Mouse (Mus musculus): Measurements from ENCODE around the gene Samd15.
"Not testable (repeated sequence)": the region's sequence is repeated elsewhere in the genome, so short reads cannot be mapped to it uniquely, and the experiment has no call there.

The Samd15 gene

DNA sequence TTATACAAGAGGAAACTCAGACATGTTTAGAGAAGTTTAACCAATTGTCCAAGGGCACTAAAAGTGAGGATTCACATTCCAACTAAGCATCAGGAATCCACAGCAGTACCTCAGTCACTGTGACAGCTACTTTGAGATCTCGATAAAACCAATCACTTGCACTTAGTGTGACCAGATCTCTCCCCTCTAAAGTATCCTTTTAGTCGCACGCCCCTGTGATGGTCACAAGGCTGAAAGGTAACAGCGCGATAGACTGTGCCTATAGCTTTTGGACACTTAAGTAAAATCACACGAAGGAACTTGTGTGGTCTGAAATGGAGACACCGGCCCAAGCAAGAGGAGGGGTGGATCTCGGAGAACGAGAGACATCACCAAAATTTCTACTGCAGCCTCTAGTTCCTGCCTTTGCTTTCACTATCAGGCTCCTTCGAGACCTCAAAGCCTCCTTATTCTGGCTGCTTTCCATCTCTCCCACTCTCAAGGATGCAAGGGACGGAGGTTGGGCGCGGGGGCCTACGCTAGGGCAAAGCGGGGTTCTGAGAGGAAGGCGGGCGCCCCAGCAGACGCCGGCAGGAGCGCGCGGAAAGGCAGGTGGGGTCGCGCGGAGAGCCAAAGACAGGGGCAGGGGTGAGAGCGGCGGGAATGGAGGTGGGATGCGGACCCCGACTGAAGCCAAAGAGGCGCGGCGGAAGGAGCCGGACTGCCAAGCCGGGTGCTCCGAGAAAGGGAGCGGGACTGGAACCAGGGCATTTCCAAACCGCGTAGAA is at the start of gene Samd15:
Samd15 (plus strand) TSS at position 518 of the 767 bp plus-strand sequence.
- DNase-seq (ENCODE audit: low spot score) = peak; percentile 44

DNA sequence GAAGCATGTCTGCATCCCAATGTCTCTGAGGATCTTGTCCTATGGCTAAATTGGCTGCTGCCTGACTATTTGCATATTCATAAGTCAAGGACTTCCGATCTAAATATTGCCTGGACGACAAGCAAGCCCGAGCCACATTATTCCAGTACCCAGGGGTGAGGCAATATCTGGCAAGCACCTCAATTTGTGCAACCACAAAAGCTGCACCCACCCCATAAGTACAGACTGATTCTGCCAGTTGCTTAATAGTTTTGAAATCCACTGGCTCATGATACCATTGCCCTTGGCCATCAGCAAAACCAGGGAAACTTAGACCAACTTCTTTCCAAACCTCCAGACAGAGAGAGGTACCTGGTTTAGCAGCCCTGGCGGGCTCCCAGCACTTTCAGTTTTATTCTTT is 45.1 kb upstream of the Samd15 start:
- not testable (repeated sequence) for DNase-seq (ENCODE audit: low spot score)

- DNase-seq (ENCODE audit: low spot score) = no peak
Measured at GRCm38 (mm10) chr12:87157361-87157760, 42.2 kb upstream of the Samd15 start.

DNA sequence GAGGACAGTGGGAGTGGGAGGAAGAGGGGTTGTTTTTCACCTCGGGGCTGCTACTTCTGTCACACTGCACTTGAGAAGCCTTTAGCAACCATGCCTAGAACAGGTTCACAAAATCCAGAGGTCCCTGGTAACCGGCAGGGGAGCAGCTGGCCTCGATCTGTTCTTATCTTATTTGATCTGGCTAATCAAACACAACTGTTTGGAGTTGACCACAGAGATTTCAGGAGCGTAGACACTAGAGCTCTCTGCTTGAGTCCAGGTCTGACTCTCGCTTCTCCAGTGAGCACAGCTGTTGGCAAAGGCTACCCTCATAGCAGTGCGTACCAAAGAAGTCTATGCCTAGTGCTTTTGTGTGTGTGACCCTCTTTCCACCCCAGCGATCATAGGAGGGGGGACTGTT is 41.4 kb upstream of the Samd15 start:
- DNase-seq (ENCODE audit: low spot score) = no peak

GRCm38 (mm10) chr12:87160310-87160709 is 39.2 kb upstream of the Samd15 start:
- no peak for DNase-seq (ENCODE audit: low spot score)

DNA sequence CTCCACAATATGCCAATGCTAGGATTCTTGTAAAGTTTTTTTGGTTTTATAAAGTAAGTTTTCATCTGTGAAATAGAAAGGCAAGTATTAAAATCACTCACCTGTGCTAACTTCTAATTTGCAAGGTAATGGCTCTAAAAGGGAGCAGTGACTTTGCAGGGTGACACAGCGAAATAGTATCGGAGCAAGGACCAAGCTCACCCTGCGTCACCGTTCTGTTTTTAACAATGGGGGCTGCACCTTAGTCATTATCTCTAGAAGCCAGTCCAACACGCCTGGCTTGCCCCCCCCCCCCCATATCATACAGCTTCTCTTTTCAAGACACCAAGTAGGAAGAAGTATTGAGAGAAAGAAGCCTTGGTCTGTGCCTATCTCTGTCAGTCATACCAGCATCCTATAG is 38.7 kb upstream of the Samd15 start:
- no peak for DNase-seq (ENCODE audit: low spot score)

- no peak for DNase-seq (ENCODE audit: low spot score)
Measured at GRCm38 (mm10) chr12:87175194-87175946, 24.2 kb upstream of the Samd15 start.

DNA sequence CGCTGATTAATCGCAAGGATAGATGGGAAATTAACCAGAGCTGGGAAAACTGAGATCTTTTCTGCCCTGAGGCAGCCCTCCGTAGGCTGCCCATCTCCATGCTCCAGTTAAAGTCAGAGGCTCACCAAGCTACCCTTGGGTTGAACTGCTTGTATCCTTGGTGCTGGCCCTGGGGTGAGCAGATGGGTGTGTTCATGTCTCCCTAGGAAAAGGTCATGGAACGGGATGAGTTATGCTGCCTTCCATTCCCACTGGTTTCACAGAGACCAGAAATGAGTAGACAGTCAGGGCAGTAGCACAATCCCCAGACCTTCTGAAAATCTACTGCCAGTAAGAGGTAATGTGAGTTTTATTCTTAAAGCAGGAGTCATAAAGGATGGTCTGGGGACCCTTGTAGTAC is 21.9 kb upstream of the Samd15 start:
- no peak for DNase-seq (ENCODE audit: low spot score)

- DNase-seq (ENCODE audit: low spot score) = no peak
Measured at GRCm38 (mm10) chr12:87193008-87193407, 6.5 kb upstream of the Samd15 start.

- DNase-seq (ENCODE audit: low spot score) = no peak
Measured at GRCm38 (mm10) chr12:87195069-87195468, 4.5 kb upstream of the Samd15 start.

- no peak for DNase-seq (ENCODE audit: low spot score)
Measured at GRCm38 (mm10) chr12:87196310-87196709, 3.2 kb upstream of the Samd15 start.

GRCm38 (mm10) chr12:87198792-87199191 is 731 bp upstream of the Samd15 start:
- DNase-seq (ENCODE audit: low spot score) = peak; percentile 1

GRCm38 (mm10) chr12:87199973-87200586 is 557 bp downstream of the Samd15 start, which contains the start of gene Tmed8:
Gene Tmed8, minus strand, starts transcription at chr12:87200454.
- peak; percentile 84 for DNase-seq (ENCODE audit: low spot score)

- no peak for DNase-seq (ENCODE audit: low spot score)
Measured at GRCm38 (mm10) chr12:87201694-87202093, 2.2 kb downstream of the Samd15 start.

- not testable (repeated sequence) for DNase-seq (ENCODE audit: low spot score)
Measured at GRCm38 (mm10) chr12:87205789-87206188, 6.3 kb downstream of the Samd15 start.

DNA sequence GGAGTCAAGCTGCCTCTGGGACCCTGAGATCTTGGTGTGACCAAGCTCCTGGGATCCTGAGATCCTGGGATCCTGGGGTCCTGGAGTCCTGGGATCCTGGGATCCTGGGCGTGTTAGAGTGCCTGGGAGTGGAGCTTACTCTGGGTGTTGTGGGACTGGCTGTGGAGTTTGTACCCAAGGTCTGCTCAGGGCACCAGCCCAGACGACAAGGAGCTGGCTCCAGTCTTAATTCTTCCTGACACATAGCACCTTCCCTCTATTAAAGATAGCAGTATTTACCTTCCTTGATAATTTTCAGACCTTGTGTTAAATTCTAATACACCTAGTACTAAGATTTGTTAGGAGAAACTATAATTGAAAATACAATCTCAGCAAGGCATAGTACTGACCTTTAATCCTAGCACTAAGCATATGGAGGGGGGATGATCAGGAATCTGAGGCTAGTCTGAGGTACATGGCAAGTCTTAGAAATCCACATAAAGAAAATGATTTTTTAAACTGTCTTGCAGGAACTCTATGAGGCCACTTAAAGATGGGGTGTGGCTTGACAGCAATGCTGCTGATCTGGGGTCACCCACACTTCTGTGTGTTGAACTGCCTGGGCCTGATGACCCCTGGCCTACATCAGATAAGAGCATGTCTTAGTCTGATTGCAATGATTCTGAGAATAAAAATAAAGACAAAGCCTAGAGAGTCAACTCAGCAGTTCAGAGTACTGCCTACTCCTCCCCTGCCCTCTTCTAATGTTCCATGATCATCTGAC is 13.5 kb downstream of the Samd15 start:
- no peak for DNase-seq (ENCODE audit: low spot score)

DNA sequence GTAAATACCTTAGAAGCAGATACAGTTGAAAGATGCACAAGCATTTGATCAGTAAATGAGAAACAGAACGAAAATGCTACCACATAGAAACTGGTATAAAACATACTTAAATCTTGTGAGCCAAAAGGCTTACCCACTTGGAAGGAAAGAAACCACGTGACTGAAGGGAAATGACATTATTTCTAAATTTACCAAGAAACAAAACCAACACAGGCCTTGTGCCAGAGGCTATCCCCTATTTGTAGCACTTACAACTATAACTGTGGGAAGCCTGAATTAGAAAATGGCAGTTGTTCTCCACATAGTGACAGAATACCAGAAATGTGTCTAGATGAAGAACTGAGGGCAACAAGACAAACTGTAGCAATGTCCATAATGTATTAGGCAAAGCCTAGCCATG is 16.5 kb downstream of the Samd15 start:
- DNase-seq (ENCODE audit: low spot score) = no peak

GRCm38 (mm10) chr12:87217596-87217995 is 18.1 kb downstream of the Samd15 start:
- DNase-seq (ENCODE audit: low spot score) = no peak

GRCm38 (mm10) chr12:87219362-87219761 is 19.8 kb downstream of the Samd15 start:
- no peak for DNase-seq (ENCODE audit: low spot score)

DNA sequence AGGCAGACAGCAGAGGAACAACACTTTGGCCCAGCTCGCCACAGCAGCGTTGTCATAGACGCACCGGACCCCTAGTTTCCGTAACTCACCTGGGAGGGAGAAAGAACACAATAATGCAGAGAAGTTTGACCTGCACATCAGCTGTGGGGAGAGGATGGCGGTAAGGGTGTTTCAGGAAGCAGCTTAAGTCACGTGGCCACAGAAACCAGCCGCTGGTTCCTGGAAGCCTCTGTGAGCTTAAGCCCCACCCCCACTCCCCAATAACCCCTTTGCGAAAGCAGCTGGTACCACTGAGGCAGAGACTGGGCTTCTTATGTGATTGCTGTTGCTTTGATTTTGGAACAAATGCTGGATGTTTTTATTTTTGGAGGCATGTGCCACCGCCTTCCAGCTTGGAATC is 25.4 kb downstream of the Samd15 start:
- no peak for DNase-seq (ENCODE audit: low spot score)

DNA sequence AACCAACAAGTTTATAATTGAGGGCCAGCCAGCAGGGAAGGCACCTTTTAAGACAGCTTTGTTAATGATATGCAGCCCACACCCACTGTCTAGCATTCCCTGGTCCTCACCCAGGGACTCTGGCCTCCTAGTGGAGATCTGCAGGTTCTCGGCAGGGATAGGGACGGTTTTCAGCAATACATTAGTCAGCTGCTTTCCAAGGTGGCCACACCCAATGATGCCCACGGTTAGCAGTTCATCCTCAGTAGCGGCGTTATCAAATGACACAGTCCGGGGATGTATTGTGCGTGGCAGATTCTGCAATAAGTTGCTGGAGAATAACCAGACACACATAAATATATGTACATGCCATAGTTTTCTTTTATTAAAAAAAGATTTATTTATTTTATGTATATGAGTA is 27.3 kb downstream of the Samd15 start:
- no peak for DNase-seq (ENCODE audit: low spot score)

- DNase-seq (ENCODE audit: low spot score) = no peak
Measured at GRCm38 (mm10) chr12:87229633-87230032, 30.1 kb downstream of the Samd15 start.

Measured in T-cell, adult 2 months (primary cell).